Mouse (Mus musculus): ENCODE results near the gene Top3b.

GRCm38 (mm10) chr16:16892366-16892765 is 21.8 kb downstream of the Top3b start:
- no peak for TF ChIP-seq CTCF (IDR thresholded peaks at IDR 0.05; ENCODE audit: extremely low read depth, insufficient read depth, insufficient read length, insufficient replicate concordance)
- no peak for TF ChIP-seq POLR2A (IDR thresholded peaks at IDR 0.05; ENCODE audit: low read depth, low read length)

Measured in spleen, adult 2 months (tissue).